Mouse (Mus musculus) frontal cortex, adult 2 months (tissue): ENCODE results near the gene Prkca. TPM values are rescaled to one million over a fixed set of nuclear protein-coding genes. Genes with fewer than 3 reads are reported as not detected.
A peak's percentile ranks its signal among the peaks of the same experiment; 100 is the strongest.

ENCODE experiments used
- DNase-seq, 2 experiments: peaks; one replicate each; pipeline ENCODE4 v3.0.0; 2022; ENCODE audit warnings: low spot score in 1 of 2; ENCODE audit errors: extremely low spot score in 1 of 2
- polyA plus RNA-seq: library from polyadenylated mRNA; depleted of rRNA; stranded (reverse); fragments of >200 nt; gene quantifications from 2 replicates; pipeline ENCODE4 v1.2.3, GENCODE M21; 2012

Gene Prkca
- polyA plus RNA-seq, 1 experiment: 80.3 TPM

- DNase-seq: peak in 1 of 2 experiments; percentile 33
Observed at GRCm38 (mm10) chr11:108215466-108215865, 128.3 kb downstream of the Prkca start.

- no peak for DNase-seq
Observed at GRCm38 (mm10) chr11:108214521-108215223, 129.1 kb downstream of the Prkca start.

- DNase-seq: no peak
Observed at GRCm38 (mm10) chr11:108213783-108214182, 129.9 kb downstream of the Prkca start.

- DNase-seq: no peak
Observed at GRCm38 (mm10) chr11:108212638-108213037, 131.1 kb downstream of the Prkca start.

GRCm38 (mm10) chr11:108212030-108212429 lies 131.7 kb downstream of the Prkca start:
- DNase-seq: no peak

GRCm38 (mm10) chr11:108210749-108211148 lies 133.0 kb downstream of the Prkca start:
- no peak for DNase-seq

DNA sequence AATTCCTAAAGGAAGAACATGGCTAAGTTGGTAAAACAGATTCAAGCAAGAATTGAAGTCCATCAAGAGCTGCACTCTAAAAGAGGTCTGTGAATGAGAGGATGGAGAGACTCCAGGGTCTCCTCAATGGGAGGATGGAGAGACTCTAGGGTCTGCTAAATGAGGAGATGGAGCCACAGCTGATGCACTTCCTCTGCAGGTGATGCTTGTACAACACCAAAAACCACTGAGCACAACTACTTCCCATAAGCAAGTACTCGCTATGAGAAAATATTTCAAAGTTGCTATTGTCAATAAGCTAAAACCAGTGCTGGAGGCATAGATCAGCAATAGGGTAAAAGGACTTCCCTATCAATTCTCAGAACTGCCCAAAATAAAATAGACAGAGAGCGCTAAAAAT lies 137.1 kb downstream of the Prkca start:
- no peak for DNase-seq

DNA sequence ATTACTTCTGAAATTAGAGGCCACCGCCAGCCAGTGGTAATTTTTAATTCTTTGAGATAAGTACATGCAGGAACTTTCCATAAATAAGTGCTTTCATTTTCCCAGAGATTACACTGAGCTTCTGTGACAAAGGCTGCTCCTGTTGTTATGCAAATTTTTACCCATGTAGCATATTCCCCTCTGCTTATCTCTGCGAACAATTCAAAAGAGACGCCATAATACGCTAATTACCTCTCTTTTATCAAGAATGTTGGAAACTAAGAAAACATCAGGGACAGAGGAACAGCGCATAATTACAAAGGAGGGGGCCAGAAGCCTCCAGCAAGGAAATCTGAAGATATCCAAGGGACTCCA lies 138.9 kb downstream of the Prkca start:
- DNase-seq: no peak

DNA sequence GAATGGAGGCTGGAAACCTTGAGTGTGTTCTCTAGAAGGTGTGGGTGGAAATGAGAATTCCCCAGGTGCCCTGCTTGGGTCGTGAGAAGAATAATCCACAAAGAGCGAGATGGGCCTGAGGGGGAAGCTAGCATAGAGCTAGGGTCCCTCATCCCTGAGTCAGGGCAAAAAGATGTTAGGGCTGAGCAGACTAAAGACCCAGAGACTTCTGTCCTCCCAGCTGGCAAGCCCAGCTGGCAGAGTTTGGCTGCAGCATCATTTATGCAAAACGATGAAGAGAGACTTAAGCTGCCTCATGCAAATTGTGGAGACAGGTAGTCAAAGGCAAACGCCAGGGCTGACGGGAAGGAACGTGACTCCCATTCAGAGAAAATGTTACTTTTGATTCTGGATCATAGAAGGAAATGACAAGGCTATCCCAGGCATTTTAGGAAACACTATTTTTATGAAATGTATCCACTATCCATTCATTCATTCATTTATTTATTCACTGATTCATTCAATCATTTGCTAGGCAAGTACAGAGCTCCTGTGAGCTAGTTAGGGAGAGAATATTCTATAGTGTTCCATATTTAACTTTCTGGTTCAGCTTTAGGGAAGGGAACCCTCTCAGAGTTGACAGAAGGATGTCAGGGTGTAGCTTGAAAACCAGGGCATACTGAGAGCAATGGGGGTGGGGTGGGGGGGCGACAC lies 139.4 kb downstream of the Prkca start:
- no peak for DNase-seq

DNA sequence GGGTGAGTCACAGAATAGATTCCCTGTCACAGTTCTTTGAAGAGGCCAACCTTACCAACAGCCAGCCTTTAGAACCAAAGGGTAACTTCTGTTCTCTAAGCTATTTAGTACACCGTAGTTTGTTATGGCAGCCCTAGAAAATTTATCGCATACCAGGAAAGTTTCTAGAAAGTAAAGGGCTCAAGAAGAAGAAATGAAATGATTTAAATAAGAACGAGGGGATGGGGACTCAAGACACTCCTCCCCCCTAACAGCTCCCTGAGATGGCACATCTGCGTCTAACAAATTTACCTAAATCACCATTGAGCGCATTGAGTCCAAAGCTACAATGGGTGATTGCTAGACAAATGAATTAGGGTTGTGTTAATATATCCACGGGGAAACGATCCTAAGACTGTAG lies 140.9 kb downstream of the Prkca start:
- DNase-seq: no peak

GRCm38 (mm10) chr11:108200679-108201586 lies 142.8 kb downstream of the Prkca start:
- no peak for DNase-seq

GRCm38 (mm10) chr11:108199429-108199985 lies 144.2 kb downstream of the Prkca start:
- no peak for DNase-seq

DNA sequence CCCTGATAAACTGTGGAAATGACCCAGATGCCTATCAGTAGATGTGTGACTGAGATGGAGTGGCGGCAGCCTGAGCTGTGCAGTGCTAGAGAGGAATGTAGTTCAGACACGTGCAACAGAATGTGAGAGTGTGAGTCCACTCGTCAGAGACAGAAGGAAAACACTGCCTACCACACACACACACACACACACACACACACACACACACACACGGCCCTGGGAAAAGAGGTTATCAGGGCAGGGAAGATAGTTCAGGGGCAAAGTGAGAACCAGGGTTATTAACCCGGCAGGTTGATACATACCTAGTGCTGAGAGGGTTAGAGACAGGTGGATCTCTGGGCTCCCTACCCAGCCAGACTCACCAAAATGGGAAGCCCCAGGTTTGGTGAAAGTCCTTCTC lies 145.1 kb downstream of the Prkca start:
- no peak for DNase-seq

DNA sequence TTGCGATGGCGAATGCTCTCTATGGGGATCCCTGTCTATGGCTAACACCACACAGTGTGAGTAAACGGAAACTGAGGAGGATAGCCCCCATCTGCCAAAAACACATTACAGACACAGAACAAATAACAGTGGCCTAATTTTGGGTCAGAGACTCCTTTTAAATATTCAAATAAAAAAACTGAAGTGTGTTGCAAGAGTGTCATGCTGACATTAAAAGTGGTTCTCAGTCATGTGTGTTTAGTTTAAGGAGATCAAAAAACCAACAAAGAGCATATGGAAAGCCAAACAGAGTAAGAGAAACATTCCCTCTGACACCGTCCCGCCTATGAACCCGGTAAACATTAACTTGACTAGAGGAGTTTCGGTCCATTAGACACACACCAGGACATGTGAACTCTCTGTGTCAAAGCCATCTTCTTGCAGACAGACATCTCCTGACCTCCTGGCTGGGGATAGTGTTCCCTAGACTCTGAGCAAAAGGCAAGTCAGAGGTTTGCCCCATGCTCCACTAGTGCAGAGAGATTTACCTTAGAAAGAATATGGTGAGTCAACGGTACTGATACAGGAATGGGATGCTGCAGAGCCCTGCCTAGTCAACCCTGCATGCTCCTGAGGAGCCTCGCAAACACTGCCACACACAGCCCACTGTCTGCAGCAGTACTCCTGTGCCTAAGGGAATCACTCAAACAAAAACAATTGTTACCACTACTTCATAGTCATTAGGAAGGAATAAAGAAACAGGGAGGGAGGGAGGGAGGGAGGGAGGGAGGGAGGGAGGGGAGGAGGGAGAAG lies 146.1 kb downstream of the Prkca start:
- no peak for DNase-seq

DNA sequence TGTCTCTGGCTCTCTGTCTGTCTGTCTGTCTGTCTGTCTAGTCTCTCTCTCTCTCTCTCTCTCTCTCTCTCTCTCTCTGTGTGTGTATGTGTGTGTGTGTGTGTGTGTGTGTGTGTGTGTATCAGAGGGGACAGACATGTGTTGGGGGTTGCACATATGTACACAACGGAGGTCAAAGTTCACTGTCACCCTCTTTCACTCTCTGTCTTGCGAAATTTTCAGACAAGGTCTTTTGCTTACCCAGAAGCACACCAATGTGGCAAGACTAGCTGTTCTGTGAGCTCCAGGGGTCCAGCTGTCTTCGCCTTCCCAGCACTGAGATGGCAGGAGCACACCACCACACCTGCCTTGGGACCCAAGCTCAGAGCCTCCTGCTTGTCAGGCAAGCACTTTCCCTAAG lies 146.9 kb downstream of the Prkca start:
- no peak for DNase-seq

DNA sequence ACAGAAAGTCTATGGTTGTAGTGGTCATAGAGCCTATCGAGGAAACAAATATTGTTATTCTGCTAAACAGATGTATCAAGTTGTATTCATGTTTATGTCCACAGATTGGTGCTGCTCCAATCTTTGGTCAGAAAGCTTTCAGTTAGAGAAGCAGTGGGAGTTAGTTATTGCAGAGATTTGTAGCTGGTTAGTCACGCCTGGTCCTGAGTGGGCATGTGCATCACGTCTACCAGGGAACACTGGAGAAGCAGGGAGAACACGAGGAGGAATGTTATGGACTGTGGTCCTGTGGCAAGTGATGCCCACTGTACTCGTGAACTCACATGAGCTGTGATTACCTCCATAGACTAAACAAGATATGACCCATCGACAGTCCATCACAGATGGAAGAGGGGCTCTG lies 153.4 kb downstream of the Prkca start:
- no peak for DNase-seq

DNA sequence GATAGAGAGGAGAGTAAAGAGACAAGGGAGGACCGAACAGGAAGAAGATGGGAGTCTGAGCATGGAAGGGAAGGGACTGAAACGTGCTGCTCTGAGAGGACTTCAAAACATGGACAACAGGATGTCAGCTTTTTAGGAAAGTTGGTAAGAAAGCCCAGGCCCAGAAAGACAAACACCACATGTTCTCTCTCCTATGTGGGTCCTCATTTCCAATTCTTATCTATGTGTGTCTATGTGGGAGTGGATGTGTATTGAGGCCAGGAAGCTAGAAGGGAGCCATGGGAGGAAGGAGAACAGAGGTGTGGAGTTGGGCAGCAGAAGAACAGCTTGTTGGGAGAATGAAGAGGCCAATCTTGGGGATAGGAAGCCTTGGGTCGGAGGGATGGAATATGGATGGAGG lies 154.4 kb downstream of the Prkca start:
- no peak for DNase-seq

GRCm38 (mm10) chr11:108182421-108182820 lies 161.3 kb downstream of the Prkca start:
- peak; percentile 56 to 69 for DNase-seq

DNA sequence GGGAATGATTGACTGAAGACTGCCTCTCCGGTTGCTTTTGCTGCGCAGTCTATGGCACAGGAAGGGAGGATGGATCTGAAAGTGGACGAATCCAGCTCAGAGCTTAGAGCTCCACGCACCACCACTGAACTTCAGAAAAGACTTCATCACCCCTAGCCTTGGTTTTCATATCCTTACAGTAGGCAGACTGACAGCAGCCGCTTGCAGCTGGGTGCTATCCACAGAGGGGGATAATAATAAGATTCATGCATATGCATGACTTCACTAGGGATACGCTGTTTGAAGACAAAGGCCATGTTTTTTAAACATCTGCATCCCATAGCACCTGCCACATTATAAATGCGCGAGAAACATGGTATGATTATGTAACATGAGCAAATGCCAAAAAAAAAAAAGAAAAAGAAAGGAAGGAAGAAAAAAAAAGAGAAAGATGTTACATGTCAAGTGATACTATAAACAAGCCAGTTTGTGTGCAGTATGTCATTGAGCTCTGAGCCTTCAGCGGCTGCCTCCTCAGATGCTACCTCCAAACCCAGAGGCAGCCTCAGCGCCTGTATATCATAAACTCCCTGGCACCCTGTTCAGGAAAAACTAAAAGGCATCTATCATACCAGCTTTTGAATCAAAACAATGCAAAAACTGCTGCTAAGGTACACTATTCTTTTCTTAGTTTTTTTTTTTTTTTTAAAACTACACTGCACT lies 162.6 kb downstream of the Prkca start:
- no peak for DNase-seq

DNA sequence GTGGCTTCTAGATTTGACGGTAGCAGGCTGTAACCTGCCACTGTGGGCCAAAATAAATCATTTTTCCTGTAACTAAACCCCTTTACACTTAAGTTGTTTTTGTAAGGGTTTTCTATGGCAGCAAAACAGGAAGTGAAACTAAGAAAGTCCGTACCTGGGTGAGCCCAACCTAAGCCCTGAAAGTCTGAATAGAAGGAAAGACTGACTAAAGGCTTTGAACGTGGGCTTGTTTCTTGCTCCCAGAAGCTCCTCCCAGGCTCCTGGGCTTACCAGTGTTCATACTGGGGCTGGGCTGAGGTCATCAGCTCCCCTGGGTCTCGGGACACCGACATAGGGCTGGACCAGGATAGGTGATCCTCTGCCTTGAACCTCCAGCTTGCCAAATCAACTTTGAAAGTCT lies 164.9 kb downstream of the Prkca start:
- no peak for DNase-seq
